Mouse (Mus musculus): Measurements from ENCODE around the gene Lonp1. TPM values are rescaled to one million over a fixed set of nuclear protein-coding genes. Genes with fewer than 3 reads are reported as not detected.
"Not testable (repeated sequence)": the region's sequence is repeated elsewhere in the genome, so short reads cannot be mapped to it uniquely, and the experiment has no call there.

The Lonp1 gene
- polyA plus RNA-seq, 1 experiment from 2014 or later: 59.0 TPM

- Histone ChIP-seq H3K9ac (ENCODE audit: low read length) (no peak overlapping the region), H3K36me3 (ENCODE audit: control insufficient read depth, insufficient read depth, low read length) (peaks cover 84% of the 10 kb centered on the region), H3K4me2 (ENCODE audit: low read length) (no peak overlapping the region), H3K4me3 (ENCODE audit: control insufficient read depth in 1 of 2, insufficient read depth in 1 of 2, low read depth in 1 of 2, low read length in 2 of 2) (no peak overlapping the region), H3K27me3 (ENCODE audit: control insufficient read depth, insufficient read depth, low read length) (no peaks in the 10 kb centered on the region), H3K9me3 (ENCODE audit: control insufficient read depth, low read length) (no peaks in the 10 kb centered on the region), H3K4me1 (ENCODE audit: control insufficient read depth in 2 of 2, insufficient read depth in 2 of 2, low read length in 2 of 2) (peaks cover 3 to 13% of the 10 kb centered on the region in 2 experiments; a peak in 3 of 4 replicates), H3K27ac (replicated peaks in 1 of 2; ENCODE audit: control insufficient read depth in 1 of 2, insufficient read depth in 1 of 2, low read depth in 2 of 2, low read length in 2 of 2) (no peak overlapping the region)
- WGBS: 85% methylated on average over 8 of the region's 8 CpGs
- no peak for ATAC-seq (ENCODE audit: insufficient number of reproducible peaks, insufficient read depth, low FRiP score, low read depth)
These were observed 9.1 kb downstream of the Lonp1 start for GRCm38 (mm10) chr17:56617628-56618027.

- ATAC-seq (ENCODE audit: insufficient number of reproducible peaks, insufficient read depth, low FRiP score, low read depth): no peak
- Histone ChIP-seq H3K27me3 (ENCODE audit: control insufficient read depth, insufficient read depth, low read length) (no peaks in the 10 kb centered on the region), H3K36me3 (ENCODE audit: control insufficient read depth, insufficient read depth, low read length) (peaks cover 75% of the 10 kb centered on the region), H3K9me3 (ENCODE audit: control insufficient read depth, low read length) (no peaks in the 10 kb centered on the region), H3K4me2 (ENCODE audit: low read length) (no peak overlapping the region), H3K9ac (ENCODE audit: low read length) (no peak overlapping the region), H3K4me3 (ENCODE audit: control insufficient read depth in 1 of 2, insufficient read depth in 1 of 2, low read depth in 1 of 2, low read length in 2 of 2) (no peak overlapping the region), H3K4me1 (ENCODE audit: control insufficient read depth in 2 of 2, insufficient read depth in 2 of 2, low read length in 2 of 2) (peaks cover 3 to 13% of the 10 kb centered on the region in 2 experiments; a peak in 3 of 4 replicates), H3K27ac (replicated peaks in 1 of 2; ENCODE audit: control insufficient read depth in 1 of 2, insufficient read depth in 1 of 2, low read depth in 2 of 2, low read length in 2 of 2) (no peak overlapping the region)
- WGBS: 77% methylated on average over 3 of the region's 3 CpGs
These were observed 10.0 kb downstream of the Lonp1 start for GRCm38 (mm10) chr17:56616725-56617124.

GRCm38 (mm10) chr17:56615792-56616191, 10.9 kb downstream of the Lonp1 start:
- H3K4me1 ChIP-seq (ENCODE audit: control insufficient read depth in 2 of 2, insufficient read depth in 2 of 2, low read length in 2 of 2): peaks cover 3 to 13% of the 10 kb centered on the region in 2 experiments; a peak in 3 of 4 replicates
- WGBS: 88% methylated on average over 4 of the region's 4 CpGs
- H3K36me3 ChIP-seq (ENCODE audit: control insufficient read depth, insufficient read depth, low read length): peaks cover 68% of the 10 kb centered on the region
- H3K4me2 ChIP-seq (ENCODE audit: low read length): no peak overlapping the region
- no peaks in the 10 kb centered on the region for H3K9me3 ChIP-seq (ENCODE audit: control insufficient read depth, low read length)
- no peak for ATAC-seq (ENCODE audit: insufficient number of reproducible peaks, insufficient read depth, low FRiP score, low read depth)
- no peak overlapping the region for H3K4me3 ChIP-seq (ENCODE audit: control insufficient read depth in 1 of 2, insufficient read depth in 1 of 2, low read depth in 1 of 2, low read length in 2 of 2)
- no peak overlapping the region for H3K9ac ChIP-seq (ENCODE audit: low read length)
- no peak overlapping the region for H3K27ac ChIP-seq (replicated peaks in 1 of 2; ENCODE audit: control insufficient read depth in 1 of 2, insufficient read depth in 1 of 2, low read depth in 2 of 2, low read length in 2 of 2)
- no peaks in the 10 kb centered on the region for H3K27me3 ChIP-seq (ENCODE audit: control insufficient read depth, insufficient read depth, low read length)

GRCm38 (mm10) chr17:56615136-56615784, 11.4 kb downstream of the Lonp1 start:
- H3K4me1 ChIP-seq (ENCODE audit: control insufficient read depth in 2 of 2, insufficient read depth in 2 of 2, low read length in 2 of 2): peaks cover 3 to 15% of the 10 kb centered on the region in 2 experiments; a peak in 3 of 4 replicates
- 83% methylated on average over 11 of the region's 11 CpGs for WGBS
- H3K27ac ChIP-seq (replicated peaks in 1 of 2; ENCODE audit: control insufficient read depth in 1 of 2, insufficient read depth in 1 of 2, low read depth in 2 of 2, low read length in 2 of 2): no peak overlapping the region
- no peak overlapping the region for H3K4me3 ChIP-seq (ENCODE audit: control insufficient read depth in 1 of 2, insufficient read depth in 1 of 2, low read depth in 1 of 2, low read length in 2 of 2)
- 0 out of 2 replicates have a peak overlapping the region, but pooled peaks have one; percentile 87 for H3K4me2 ChIP-seq (ENCODE audit: low read length)
- ATAC-seq (ENCODE audit: insufficient number of reproducible peaks, insufficient read depth, low FRiP score, low read depth): no peak
- peaks cover 62% of the 10 kb centered on the region for H3K36me3 ChIP-seq (ENCODE audit: control insufficient read depth, insufficient read depth, low read length)
- no peaks in the 10 kb centered on the region for H3K9me3 ChIP-seq (ENCODE audit: control insufficient read depth, low read length)
- no peaks in the 10 kb centered on the region for H3K27me3 ChIP-seq (ENCODE audit: control insufficient read depth, insufficient read depth, low read length)
- H3K9ac ChIP-seq (ENCODE audit: low read length): peak overlapping the region; percentile 92; the same call in 1 of the 2 replicates

- H3K36me3 ChIP-seq (ENCODE audit: control insufficient read depth, insufficient read depth, low read length): peaks cover 55% of the 10 kb centered on the region
These were observed 12.1 kb downstream of the Lonp1 start for GRCm38 (mm10) chr17:56614391-56615135.

GRCm38 (mm10) chr17:56613893-56614292, 12.8 kb downstream of the Lonp1 start:
- H3K4me3 ChIP-seq (ENCODE audit: control insufficient read depth in 1 of 2, insufficient read depth in 1 of 2, low read depth in 1 of 2, low read length in 2 of 2): peak overlapping the region; percentile 75 to 91
- peak overlapping the region; percentile 84 to 88 for H3K27ac ChIP-seq (replicated peaks in 1 of 2; ENCODE audit: control insufficient read depth in 1 of 2, insufficient read depth in 1 of 2, low read depth in 2 of 2, low read length in 2 of 2)
- not testable (repeated sequence) for ATAC-seq (ENCODE audit: insufficient number of reproducible peaks, insufficient read depth, low FRiP score, low read depth); H3K27me3 ChIP-seq (ENCODE audit: control insufficient read depth, insufficient read depth, low read length); H3K9me3 ChIP-seq (ENCODE audit: control insufficient read depth, low read length)
- peak overlapping the region; percentile 87 for H3K4me2 ChIP-seq (ENCODE audit: low read length)
- H3K9ac ChIP-seq (ENCODE audit: low read length): peak overlapping the region; percentile 92
- WGBS: 1% methylated on average over 24 of the region's 26 CpGs
- H3K36me3 ChIP-seq (ENCODE audit: control insufficient read depth, insufficient read depth, low read length): peaks cover 49% of the 10 kb centered on the region
- H3K4me1 ChIP-seq (ENCODE audit: control insufficient read depth in 2 of 2, insufficient read depth in 2 of 2, low read length in 2 of 2): peaks cover 3 to 18% of the 10 kb centered on the region in 2 experiments; a peak in 3 of 4 replicates

More at GRCm38 (mm10) chr17:56614391-56615135, 12.1 kb downstream of the Lonp1 start:
- ATAC-seq (ENCODE audit: insufficient number of reproducible peaks, insufficient read depth, low FRiP score, low read depth): no peak
- Histone ChIP-seq H3K4me1 (ENCODE audit: control insufficient read depth in 2 of 2, insufficient read depth in 2 of 2, low read length in 2 of 2) (peaks cover 3 to 18% of the 10 kb centered on the region in 2 experiments; a peak in 3 of 4 replicates), H3K4me3 (ENCODE audit: control insufficient read depth in 1 of 2, insufficient read depth in 1 of 2, low read depth in 1 of 2, low read length in 2 of 2) (peak overlapping the region; percentile 75 to 91), H3K9me3 (ENCODE audit: control insufficient read depth, low read length) (no peaks in the 10 kb centered on the region), H3K9ac (ENCODE audit: low read length) (peak overlapping the region; percentile 92), H3K27ac (replicated peaks in 1 of 2; ENCODE audit: control insufficient read depth in 1 of 2, insufficient read depth in 1 of 2, low read depth in 2 of 2, low read length in 2 of 2) (peak overlapping the region in 1 of 2 experiments; percentile 84; a peak in 2 of 4 replicates), H3K4me2 (ENCODE audit: low read length) (peak overlapping the region; percentile 87), H3K27me3 (ENCODE audit: control insufficient read depth, insufficient read depth, low read length) (no peaks in the 10 kb centered on the region)
- 28% methylated on average over 14 of the region's 14 CpGs for WGBS

GRCm38 (mm10) chr17:56613236-56613844, 13.3 kb downstream of the Lonp1 start, which contains the start of gene Rpl36:
Gene Rpl36 (plus strand): TSS chr17:56613416.
- WGBS: under 1% methylated on average over 51 of the region's 52 CpGs
- H3K9ac ChIP-seq (ENCODE audit: low read length): peak within 1 kb of the TSS; percentile 92
- peaks cover 43% of the 10 kb centered on the region for H3K36me3 ChIP-seq (ENCODE audit: control insufficient read depth, insufficient read depth, low read length)
- peak within 1 kb of the TSS; percentile 75 to 91 for H3K4me3 ChIP-seq (ENCODE audit: control insufficient read depth in 1 of 2, insufficient read depth in 1 of 2, low read depth in 1 of 2, low read length in 2 of 2)
- ATAC-seq (ENCODE audit: insufficient number of reproducible peaks, insufficient read depth, low FRiP score, low read depth): peak; percentile 29; the same call in 1 of the 2 replicates
- H3K9me3 ChIP-seq (ENCODE audit: control insufficient read depth, low read length): no peaks in the 10 kb centered on the region
- peak within 1 kb of the TSS; percentile 84 to 88 for H3K27ac ChIP-seq (replicated peaks in 1 of 2; ENCODE audit: control insufficient read depth in 1 of 2, insufficient read depth in 1 of 2, low read depth in 2 of 2, low read length in 2 of 2)
- H3K27me3 ChIP-seq (ENCODE audit: control insufficient read depth, insufficient read depth, low read length): no peaks in the 10 kb centered on the region
- H3K4me2 ChIP-seq (ENCODE audit: low read length): peak within 1 kb of the TSS; percentile 87
- H3K4me1 ChIP-seq (ENCODE audit: control insufficient read depth in 2 of 2, insufficient read depth in 2 of 2, low read length in 2 of 2): peaks cover 8 to 24% of the 10 kb centered on the region in 2 experiments

Data from heart, embryonic 14.5 days (tissue).